Mouse (Mus musculus) heart, embryonic 16.5 days (tissue): Measurements from ENCODE around the gene Krtap6-2. TPM values are rescaled to one million over a fixed set of nuclear protein-coding genes. Genes with fewer than 3 reads are reported as not detected.

Experiments used
- ATAC-seq: fragments of 200-750 bp; cut with Nextera tagmentation; replicated peaks from 2 replicates; pipeline ENCODE4 v1.8.0; 2017; ENCODE audit warnings: moderate number of reproducible peaks; ENCODE audit not compliant: insufficient read depth, low FRiP score; ENCODE audit errors: extremely low read depth
- H3K27ac ChIP-seq: fragments of 300-500 bp; sonication (generic); 2 replicates; pipeline ENCODE4 v1.5.1; 2014; ENCODE audit warnings: mild to moderate bottlenecking, low read length, control low read depth, moderate library complexity
- H3K27me3 ChIP-seq: fragments of 300-500 bp; sonication (generic); 2 replicates; pipeline ENCODE4 v1.6.1; 2014; ENCODE audit warnings: low read length, mixed read lengths; ENCODE audit not compliant: control insufficient read depth, insufficient read depth
- H3K36me3 ChIP-seq: fragments of 300-500 bp; sonication (generic); 2 replicates; pipeline ENCODE4 v1.6.1; 2014; ENCODE audit not compliant: control insufficient read depth, insufficient read depth
- H3K4me1 ChIP-seq: fragments of 300-500 bp; sonication (generic); 2 replicates; pipeline ENCODE4 v1.6.1; 2014; ENCODE audit warnings: low read length, mixed read lengths; ENCODE audit not compliant: control insufficient read depth, insufficient read depth
- H3K4me2 ChIP-seq: fragments of 300-500 bp; sonication (generic); 2 replicates; pipeline ENCODE4 v1.6.1; 2014; ENCODE audit warnings: low read depth, mild to moderate bottlenecking, control low read depth, low read length
- H3K4me3 ChIP-seq: fragments of 300-500 bp; sonication (generic); 2 replicates; pipeline ENCODE4 v1.5.1; 2014; ENCODE audit warnings: mild to moderate bottlenecking, control low read depth, low read length
- H3K9ac ChIP-seq: fragments of 300-500 bp; sonication (generic); 2 replicates; pipeline ENCODE4 v1.6.1; 2014; ENCODE audit warnings: low read length, control low read depth
- H3K9me3 ChIP-seq: fragments of 300-500 bp; sonication (generic); replicated peaks from 2 replicates; pipeline ENCODE4 v1.6.1; 2016; ENCODE audit warnings: low read length; ENCODE audit not compliant: control insufficient read depth
- WGBS: fragments of 180-500 bp; shearing (Covaris S2); extraction: QIAGEN DNeasy Blood & Tissue Kit; methylation state at CpG from one replicate; pipeline ENCODE4 v1.1.7; 2014; 5-methylcytosine and 5-hydroxymethylcytosine counted together
- polyA plus RNA-seq: library from polyadenylated mRNA; unstranded; fragments of >200 nt; fragmentation: Nextera tagmentation; extraction: Ambion mirVana; gene quantifications from 2 replicates; pipeline ENCODE4 v1.2.1, GENCODE M21; 2015

Krtap6-2 gene
- polyA plus RNA-seq, result not detected in 2 replicates

GRCm38 (mm10) chr16:89420011-89420410, at the start of gene Krtap6-2:
TSS of gene Krtap6-2 (minus strand) at chr16:89420111.
- H3K9me3 ChIP-seq, result no peaks in the 10 kb centered on the region
- no peak for ATAC-seq
- H3K4me2 ChIP-seq, result no peak within 1 kb of the TSS
- H3K27me3 ChIP-seq, result no peaks in the 10 kb centered on the region
- 86% methylated on average over 3 of the region's 3 CpGs for WGBS
- H3K27ac ChIP-seq, result no peak within 1 kb of the TSS
- H3K9ac ChIP-seq, result no peak within 1 kb of the TSS
- H3K4me3 ChIP-seq, result no peak within 1 kb of the TSS
- H3K4me1 ChIP-seq, result no peaks in the 10 kb centered on the region
- no peaks in the 10 kb centered on the region for H3K36me3 ChIP-seq

GRCm38 (mm10) chr16:89461189-89461588, 41.3 kb upstream of the Krtap6-2 start:
- no peak overlapping the region for H3K4me2 ChIP-seq
- no peak overlapping the region for H3K4me3 ChIP-seq
- H3K27ac ChIP-seq, result no peak overlapping the region
- no peak overlapping the region for H3K9ac ChIP-seq
- no peaks in the 10 kb centered on the region for H3K36me3 ChIP-seq
- no peaks in the 10 kb centered on the region for H3K4me1 ChIP-seq
- no peak for ATAC-seq
- 48% methylated on average over 5 of the region's 5 CpGs for WGBS
- H3K9me3 ChIP-seq, result no peaks in the 10 kb centered on the region
- no peaks in the 10 kb centered on the region for H3K27me3 ChIP-seq

GRCm38 (mm10) chr16:89429586-89429985, 9.7 kb upstream of the Krtap6-2 start:
- Histone ChIP-seq H3K9ac (no peak overlapping the region), H3K27me3 (no peaks in the 10 kb centered on the region), H3K9me3 (peaks cover 5% of the 10 kb centered on the region; the same call in 1 of the 2 replicates), H3K27ac (no peak overlapping the region), H3K4me1 (peaks cover 2% of the 10 kb centered on the region), H3K4me2 (no peak overlapping the region), H3K36me3 (no peaks in the 10 kb centered on the region), H3K4me3 (no peak overlapping the region)
- 46% methylated on average over 2 of the region's 2 CpGs for WGBS
- no peak for ATAC-seq

- no peaks in the 10 kb centered on the region for H3K27me3 ChIP-seq
- no peaks in the 10 kb centered on the region for H3K36me3 ChIP-seq
- peaks cover 2% of the 10 kb centered on the region for H3K4me1 ChIP-seq
- peak; percentile 91 for ATAC-seq
- H3K4me2 ChIP-seq, result no peak overlapping the region
- peaks cover 5% of the 10 kb centered on the region; the same call in 1 of the 2 replicates for H3K9me3 ChIP-seq
- no peak overlapping the region for H3K4me3 ChIP-seq
- 31% methylated on average over 5 of the region's 5 CpGs for WGBS
- H3K27ac ChIP-seq, result peak overlapping the region; percentile 45
- no peak overlapping the region for H3K9ac ChIP-seq
Measured at GRCm38 (mm10) chr16:89425310-89425709, 5.4 kb upstream of the Krtap6-2 start.

GRCm38 (mm10) chr16:89416311-89416710, 3.6 kb downstream of the Krtap6-2 start:
- WGBS, result 76% methylated on average over 3 of the region's 3 CpGs
- H3K4me2 ChIP-seq, result no peak overlapping the region
- H3K27ac ChIP-seq, result no peak overlapping the region
- no peaks in the 10 kb centered on the region for H3K36me3 ChIP-seq
- no peak overlapping the region for H3K9ac ChIP-seq
- ATAC-seq, result no peak
- no peaks in the 10 kb centered on the region for H3K27me3 ChIP-seq
- no peaks in the 10 kb centered on the region for H3K4me1 ChIP-seq
- no peak overlapping the region for H3K4me3 ChIP-seq
- no peaks in the 10 kb centered on the region; the same call in 1 of the 2 replicates for H3K9me3 ChIP-seq

GRCm38 (mm10) chr16:89410345-89411068, 9.4 kb downstream of the Krtap6-2 start:
- 71% methylated on average over 5 of the region's 5 CpGs for WGBS
- no peaks in the 10 kb centered on the region for H3K36me3 ChIP-seq
- H3K27ac ChIP-seq, result no peak overlapping the region
- H3K27me3 ChIP-seq, result no peaks in the 10 kb centered on the region
- H3K9me3 ChIP-seq, result no peaks in the 10 kb centered on the region; the same call in 1 of the 2 replicates
- H3K9ac ChIP-seq, result no peak overlapping the region
- no peak overlapping the region for H3K4me2 ChIP-seq
- no peaks in the 10 kb centered on the region for H3K4me1 ChIP-seq
- H3K4me3 ChIP-seq, result no peak overlapping the region
- ATAC-seq, result no peak

- Histone ChIP-seq H3K9me3 (no peaks in the 10 kb centered on the region), H3K4me1 (no peaks in the 10 kb centered on the region)
- 67% methylated on average over 2 of the region's 2 CpGs for WGBS
Measured at GRCm38 (mm10) chr16:89403768-89404167, 16.1 kb downstream of the Krtap6-2 start, which contains the start of gene Krtap21-1. TSS of gene Krtap21-1 (minus strand) at chr16:89403868.

GRCm38 (mm10) chr16:89372734-89373461, 47.0 kb downstream of the Krtap6-2 start:
- WGBS, result 73% methylated on average over 2 of the region's 2 CpGs
- H3K4me3 ChIP-seq, result no peak overlapping the region

More at GRCm38 (mm10) chr16:89403768-89404167, 16.1 kb downstream of the Krtap6-2 start, which contains the start of gene Krtap21-1:
- H3K36me3 ChIP-seq, result no peaks in the 10 kb centered on the region
- H3K4me2 ChIP-seq, result no peak within 1 kb of the TSS
- no peak within 1 kb of the TSS for H3K9ac ChIP-seq
- no peak for ATAC-seq
- H3K4me3 ChIP-seq, result no peak within 1 kb of the TSS
- no peaks in the 10 kb centered on the region for H3K27me3 ChIP-seq
- no peak within 1 kb of the TSS for H3K27ac ChIP-seq

More at GRCm38 (mm10) chr16:89372734-89373461, 47.0 kb downstream of the Krtap6-2 start:
- H3K4me2 ChIP-seq, result no peak overlapping the region
- H3K27me3 ChIP-seq, result no peaks in the 10 kb centered on the region
- ATAC-seq, result no peak
- H3K9me3 ChIP-seq, result no peaks in the 10 kb centered on the region
- H3K27ac ChIP-seq, result no peak overlapping the region
- H3K4me1 ChIP-seq, result no peaks in the 10 kb centered on the region
- no peaks in the 10 kb centered on the region for H3K36me3 ChIP-seq
- H3K9ac ChIP-seq, result no peak overlapping the region
